7 mouse cellular contexts compared by ENCODE assay signal in the genomic region with DNA sequence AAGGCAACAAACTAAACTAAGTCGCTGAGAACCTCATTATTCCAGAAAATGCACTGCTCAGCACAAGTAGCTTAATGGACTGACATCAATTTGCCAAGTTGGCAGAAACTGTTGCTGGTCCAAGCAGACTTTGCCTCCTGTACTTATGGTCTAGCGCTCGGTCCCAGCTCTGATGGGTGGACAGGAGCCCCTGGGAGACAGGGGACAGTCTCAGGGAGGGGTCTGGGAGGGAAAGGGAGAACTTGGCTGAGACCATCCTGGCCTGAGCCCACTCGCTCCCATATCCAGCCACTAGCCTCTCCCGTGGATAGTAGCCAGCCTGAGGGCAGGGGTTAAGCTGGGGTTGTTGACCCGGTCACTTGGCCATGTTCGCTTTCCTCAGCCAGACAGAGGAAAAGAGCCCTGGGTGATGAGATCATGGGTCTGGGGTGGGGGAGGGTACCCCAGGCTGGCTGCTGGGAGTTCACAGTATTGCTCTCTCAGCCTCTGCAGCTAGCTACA. TPM values are rescaled to one million over a fixed set of nuclear protein-coding genes. Genes with fewer than 3 reads are reported as not detected.
DNase-seq lines count a peak whose midpoint lies in the region; ATAC-seq and TF ChIP-seq lines count a peak whose summit lies in the region.

No protein-coding gene starts in this region.

- H3K4me3 ChIP-seq in forebrain, embryonic 11.5 days (ENCODE audit: low read depth, low read length): no peak overlapping the region
- H3K4me3 ChIP-seq in midbrain, embryonic 10.5 days: peak overlapping the region; percentile 31

- no peaks in the 10 kb centered on the region for H3K36me3 ChIP-seq in forebrain, embryonic 11.5 days (ENCODE audit: control insufficient read depth, insufficient read depth, low read length)
- H3K36me3 ChIP-seq in midbrain, embryonic 10.5 days: no peaks in the 10 kb centered on the region

- H3K27ac ChIP-seq in forebrain, embryonic 11.5 days (ENCODE audit: low read depth, low read length): no peak overlapping the region
- H3K27ac ChIP-seq in midbrain, embryonic 10.5 days (replicated peaks): peak overlapping the region; percentile 81

- intact Hi-C loops in heart, postnatal 14 days (cut with DNase I): no loop called here

- no peak for ATAC-seq in forebrain, embryonic 11.5 days (replicated peaks; ENCODE audit: low FRiP score)
- no peak for ATAC-seq in monocyte, adult 5-6 weeks (replicated peaks; ENCODE audit: insufficient number of reproducible peaks, low FRiP score, low TSS enrichment, poor library complexity, severe bottlenecking)

- H3K27me3 ChIP-seq in forebrain, embryonic 11.5 days (ENCODE audit: control insufficient read depth, insufficient read depth, low read length): peaks cover 3% of the 10 kb centered on the region; the same call in 1 of the 2 replicates
- H3K27me3 ChIP-seq in midbrain, embryonic 10.5 days (ENCODE audit: low read depth, poor library complexity, severe bottlenecking): peaks cover 27% of the 10 kb centered on the region

- 0 out of 2 replicates have a peak overlapping the region, but pooled peaks have one; percentile 11 for H3K4me2 ChIP-seq in forebrain, embryonic 11.5 days (ENCODE audit: low read depth, low read length, severe bottlenecking)

- TF ChIP-seq POLR2A in brain, embryonic 14.5 days (IDR thresholded peaks at IDR 0.05; ENCODE audit: borderline replicate concordance, extremely low read depth, insufficient read depth, insufficient read length, poor library complexity, severe bottlenecking): no peak

- TF ChIP-seq CTCF in brain, embryonic 14.5 days (IDR thresholded peaks at IDR 0.05; ENCODE audit: borderline replicate concordance, extremely low read depth, insufficient read depth, insufficient read length): no peak

- no peaks in the 10 kb centered on the region for H3K9me3 ChIP-seq in forebrain, embryonic 11.5 days (ENCODE audit: control insufficient read depth, low read length)
- no peaks in the 10 kb centered on the region for H3K9me3 ChIP-seq in midbrain, embryonic 10.5 days (replicated peaks)

- WGBS in forebrain, embryonic 11.5 days: 56% methylated on average over 7 of the region's 7 CpGs
- 37% methylated on average over 7 of the region's 7 CpGs for WGBS in midbrain, embryonic 10.5 days

- DNase-seq in brain, embryonic 14.5 days (ENCODE audit: low read depth): peak; percentile 57
- DNase-seq in forebrain, embryonic 11.5 days (ENCODE audit: low spot score): no peak
- DNase-seq in heart, postnatal 14 days: peak; percentile 68 to 76
- peak; percentile 68 to 81 for DNase-seq in kidney, postnatal 4 days
- peak; percentile 70 for DNase-seq in midbrain, embryonic 10.5 days (ENCODE audit: low spot score)
- DNase-seq in thymus, adult 18-20 months: no peak

- peaks cover 18% of the 10 kb centered on the region for H3K4me1 ChIP-seq in forebrain, embryonic 11.5 days (replicated peaks; ENCODE audit: control insufficient read depth, insufficient read depth, low read length)
- H3K4me1 ChIP-seq in midbrain, embryonic 10.5 days: peaks cover 75% of the 10 kb centered on the region

- no peak overlapping the region for H3K9ac ChIP-seq in forebrain, embryonic 11.5 days (ENCODE audit: low read length)

RNA-seq across cellular contexts. Expression of gene Per2, which starts 3.4 kb away (rescaled TPM):
- polyA plus RNA-seq in brain, embryonic 14.5 days (2012; rRNA removed): 8.9 and 9.4 TPM in 2 replicates
- polyA plus RNA-seq in forebrain, embryonic 11.5 days (2014; fragmentation: Nextera tagmentation; extraction: Ambion mirVana): 2.7 and 3.6 TPM in 2 replicates
- total RNA-seq in heart, postnatal 14 days (2021): 10 to 100 TPM; 12.3 to 18.9 TPM
- 2.5 and 4.0 TPM in 2 replicates for polyA plus RNA-seq in midbrain, embryonic 10.5 days (2016; fragmentation: Nextera tagmentation; extraction: Ambion mirVana)
- total RNA-seq in monocyte, adult 5-6 weeks (2017): 2.8 to 12.0 TPM (median 3.1 TPM) in 3 replicates

RNA-seq across cellular contexts. Expression of gene Traf3ip1, which starts 38.7 kb away (rescaled TPM):
- 18.3 and 20.1 TPM in 2 replicates for polyA plus RNA-seq in brain, embryonic 14.5 days (2012; rRNA removed)
- polyA plus RNA-seq in forebrain, embryonic 11.5 days (2014; fragmentation: Nextera tagmentation; extraction: Ambion mirVana): 9.1 and 10.3 TPM in 2 replicates
- total RNA-seq in heart, postnatal 14 days (2021): 1 to 10 TPM; 4.6 to 5.9 TPM
- polyA plus RNA-seq in midbrain, embryonic 10.5 days (2016; fragmentation: Nextera tagmentation; extraction: Ambion mirVana): 10.5 and 12.9 TPM in 2 replicates
- 4.4 to 6.2 TPM (median 5.6 TPM) in 3 replicates for total RNA-seq in monocyte, adult 5-6 weeks (2017)

RNA-seq across cellular contexts. Expression of gene Hes6, which starts 41.9 kb away (rescaled TPM):
- polyA plus RNA-seq in brain, embryonic 14.5 days (2012; rRNA removed): 144 and 245 TPM in 2 replicates
- 258 and 260 TPM in 2 replicates for polyA plus RNA-seq in forebrain, embryonic 11.5 days (2014; fragmentation: Nextera tagmentation; extraction: Ambion mirVana)
- total RNA-seq in heart, postnatal 14 days (2021): 10 to 100 TPM; 16.8 to 20.1 TPM
- polyA plus RNA-seq in midbrain, embryonic 10.5 days (2016; fragmentation: Nextera tagmentation; extraction: Ambion mirVana): 213 and 329 TPM in 2 replicates
- total RNA-seq in monocyte, adult 5-6 weeks (2017): 11.5 to 23.5 TPM (median 13.5 TPM) in 3 replicates

RNA-seq across cellular contexts. Expression of gene Ilkap, which starts 57.1 kb away (rescaled TPM):
- polyA plus RNA-seq in brain, embryonic 14.5 days (2012; rRNA removed): 118 and 128 TPM in 2 replicates
- polyA plus RNA-seq in forebrain, embryonic 11.5 days (2014; fragmentation: Nextera tagmentation; extraction: Ambion mirVana): 161 and 166 TPM in 2 replicates
- 10 to 100 TPM; 45.4 to 46.7 TPM for total RNA-seq in heart, postnatal 14 days (2021)
- 173 and 177 TPM in 2 replicates for polyA plus RNA-seq in midbrain, embryonic 10.5 days (2016; fragmentation: Nextera tagmentation; extraction: Ambion mirVana)
- total RNA-seq in monocyte, adult 5-6 weeks (2017): 133 to 179 TPM (median 136 TPM) in 3 replicates

Comparison
In these comparisons a context has a peak if more than half of its experiments do, and no peak if none do; other contexts are left out.
1. DNase-seq: peak in brain, embryonic 14.5 days (single experiment), heart, postnatal 14 days (2 of 2), kidney, postnatal 4 days (2 of 2) and midbrain, embryonic 10.5 days (single experiment); none in forebrain, embryonic 11.5 days (single experiment) and thymus, adult 18-20 months (0 of 2).